Mouse (Mus musculus): ENCODE results near the gene Bsn. TPM values are rescaled to one million over a fixed set of nuclear protein-coding genes. Genes with fewer than 3 reads are reported as not detected.

The Bsn gene
- total and polyA plus RNA-seq, 2 experiments from 2014 or later = 0.03 to 0.42 TPM

DNA sequence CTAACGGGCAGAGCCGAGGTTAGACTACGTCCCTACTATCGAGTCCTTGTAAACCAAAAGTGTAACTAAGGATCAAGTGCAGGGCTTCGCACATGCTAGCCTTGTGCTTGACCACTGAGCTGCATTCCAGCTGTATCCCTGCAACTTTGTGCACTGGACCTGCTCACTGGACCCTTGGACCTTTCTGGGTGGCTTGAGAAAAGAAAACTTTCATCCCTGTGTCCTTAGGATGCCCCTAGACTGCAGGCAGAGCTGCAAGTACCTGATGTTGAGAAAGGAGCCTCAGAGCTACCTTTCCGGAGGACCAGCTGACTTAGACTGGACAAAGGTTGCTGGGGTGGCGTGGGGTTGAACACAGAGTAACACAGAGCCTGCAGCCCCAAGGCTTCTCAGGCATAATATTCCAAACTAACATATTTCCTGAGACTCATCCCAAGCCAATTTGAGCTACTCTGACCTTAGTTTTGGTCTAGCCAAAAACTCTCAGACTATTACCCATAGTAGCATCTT lies 99.5 kb downstream of the Bsn start:
- H3K4me3 ChIP-seq (ENCODE audit: low read depth, low read length) = no peak overlapping the region
- peaks cover 10% of the 10 kb centered on the region; the same call in 1 of the 2 replicates for H3K4me1 ChIP-seq (ENCODE audit: control insufficient read depth, insufficient read depth)
- no peak overlapping the region for H3K4me2 ChIP-seq (ENCODE audit: low read depth, low read length)
- H3K9me3 ChIP-seq (replicated peaks; ENCODE audit: control insufficient read depth, low read length) = no peaks in the 10 kb centered on the region
- DNase-seq (ENCODE audit: low spot score) = no peak
- H3K27ac ChIP-seq (ENCODE audit: low read depth) = no peak overlapping the region
- no peaks in the 10 kb centered on the region for H3K27me3 ChIP-seq (ENCODE audit: control insufficient read depth, insufficient read depth, low read length)
- peaks cover 66% of the 10 kb centered on the region for H3K36me3 ChIP-seq (replicated peaks; ENCODE audit: control insufficient read depth, insufficient read depth, low read length)
- TF ChIP-seq EP300 (IDR thresholded peaks at IDR 0.05; ENCODE audit: low read depth) = no peak
- no peak for TF ChIP-seq CTCF (IDR thresholded peaks at IDR 0.05; ENCODE audit: low read depth)
- H3K9ac ChIP-seq (replicated peaks; ENCODE audit: low read depth, low read length) = no peak overlapping the region
- ATAC-seq (ENCODE audit: insufficient read depth, low read depth) = no peak
- WGBS = 96% methylated on average over 7 of the region's 7 CpGs

DNA sequence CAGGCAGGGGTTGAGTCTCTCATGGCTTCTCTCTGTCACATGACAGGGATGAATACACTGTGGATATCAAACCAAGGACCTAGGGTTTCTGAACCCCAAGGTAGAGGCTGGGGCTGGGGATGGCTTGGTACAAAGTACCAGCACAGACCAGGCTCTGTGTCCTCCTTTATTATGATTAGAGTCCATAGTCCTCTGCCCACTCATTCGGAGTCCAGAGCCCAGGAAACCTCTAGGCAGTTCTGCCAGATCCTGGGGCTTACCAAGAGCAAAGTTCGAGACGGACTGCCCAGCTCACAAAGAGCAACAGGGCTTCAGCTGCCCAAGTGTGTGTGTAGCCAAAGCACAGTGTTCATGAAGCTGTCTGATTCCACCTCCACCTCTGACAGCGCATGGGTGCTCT lies 104.9 kb downstream of the Bsn start:
- H3K4me2 ChIP-seq (ENCODE audit: low read depth, low read length) = no peak overlapping the region
- H3K27me3 ChIP-seq (ENCODE audit: control insufficient read depth, insufficient read depth, low read length) = peaks cover 23% of the 10 kb centered on the region
- peaks cover 64% of the 10 kb centered on the region for H3K36me3 ChIP-seq (replicated peaks; ENCODE audit: control insufficient read depth, insufficient read depth, low read length)
- DNase-seq (ENCODE audit: low spot score) (no peak), ATAC-seq (ENCODE audit: insufficient read depth, low read depth) (no peak)
- no peak overlapping the region for H3K27ac ChIP-seq (ENCODE audit: low read depth)
- H3K9ac ChIP-seq (replicated peaks; ENCODE audit: low read depth, low read length) = no peak overlapping the region
- TF ChIP-seq CTCF (IDR thresholded peaks at IDR 0.05; ENCODE audit: low read depth) (no peak), EP300 (IDR thresholded peaks at IDR 0.05; ENCODE audit: low read depth) (no peak)
- no peaks in the 10 kb centered on the region for H3K9me3 ChIP-seq (replicated peaks; ENCODE audit: control insufficient read depth, low read length)
- no peaks in the 10 kb centered on the region for H3K4me1 ChIP-seq (ENCODE audit: control insufficient read depth, insufficient read depth)
- WGBS = 89% methylated on average over 4 of the region's 4 CpGs
- no peak overlapping the region for H3K4me3 ChIP-seq (ENCODE audit: low read depth, low read length)

DNA sequence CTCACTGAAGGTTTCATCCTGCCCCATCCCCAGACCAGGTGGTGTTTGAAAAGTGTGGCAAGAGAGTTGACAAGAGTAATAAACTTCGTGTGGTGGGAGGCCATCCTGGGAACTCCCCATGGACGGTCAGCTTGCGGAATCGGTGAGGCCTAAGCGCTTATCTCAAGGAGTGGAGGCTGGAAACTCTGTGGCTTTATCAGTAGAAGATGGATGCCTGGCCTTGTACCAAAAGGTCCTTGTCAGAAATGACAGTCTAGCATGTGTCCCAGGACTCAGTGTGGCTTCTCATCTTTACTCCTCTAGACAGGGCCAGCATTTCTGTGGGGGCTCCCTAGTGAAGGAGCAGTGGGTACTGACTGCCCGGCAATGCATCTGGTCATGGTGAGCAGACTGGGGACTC lies 106.6 kb downstream of the Bsn start:
- H3K36me3 ChIP-seq (replicated peaks; ENCODE audit: control insufficient read depth, insufficient read depth, low read length) = peaks cover 48% of the 10 kb centered on the region
- no peaks in the 10 kb centered on the region for H3K9me3 ChIP-seq (replicated peaks; ENCODE audit: control insufficient read depth, low read length)
- H3K4me2 ChIP-seq (ENCODE audit: low read depth, low read length) = no peak overlapping the region
- H3K27ac ChIP-seq (ENCODE audit: low read depth) = no peak overlapping the region
- no peak for TF ChIP-seq EP300 (IDR thresholded peaks at IDR 0.05; ENCODE audit: low read depth)
- TF ChIP-seq CTCF (IDR thresholded peaks at IDR 0.05; ENCODE audit: low read depth) = no peak
- no peak for ATAC-seq (ENCODE audit: insufficient read depth, low read depth)
- peaks cover 3% of the 10 kb centered on the region for H3K4me1 ChIP-seq (ENCODE audit: control insufficient read depth, insufficient read depth)
- peaks cover 23% of the 10 kb centered on the region for H3K27me3 ChIP-seq (ENCODE audit: control insufficient read depth, insufficient read depth, low read length)
- WGBS = 43% methylated on average over 6 of the region's 6 CpGs
- no peak overlapping the region for H3K4me3 ChIP-seq (ENCODE audit: low read depth, low read length)
- H3K9ac ChIP-seq (replicated peaks; ENCODE audit: low read depth, low read length) = no peak overlapping the region
- no peak for DNase-seq (ENCODE audit: low spot score)

DNA sequence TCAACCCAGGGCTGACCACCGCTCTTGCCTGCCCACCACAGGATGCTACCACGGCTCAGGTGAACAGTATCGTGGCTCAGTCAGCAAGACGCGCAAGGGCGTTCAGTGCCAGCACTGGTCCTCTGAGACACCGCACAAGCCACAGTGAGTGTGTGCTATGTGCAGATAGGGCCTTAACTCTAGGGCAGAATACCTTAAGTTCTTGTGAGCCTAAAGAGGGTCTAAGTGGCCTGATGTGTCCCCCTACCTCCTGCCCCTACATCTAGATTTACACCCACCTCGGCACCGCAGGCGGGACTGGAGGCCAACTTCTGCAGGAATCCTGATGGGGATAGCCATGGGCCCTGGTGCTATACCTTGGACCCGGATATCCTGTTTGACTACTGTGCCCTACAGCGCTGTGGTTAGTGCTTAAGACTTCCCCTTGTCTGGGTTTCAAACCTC lies 107.2 kb downstream of the Bsn start, which contains the start of gene Rnf123:
Gene Rnf123 (minus strand): TSS at position 359 of the 444 bp plus-strand sequence.
- DNase-seq (ENCODE audit: low spot score) (no peak), ATAC-seq (ENCODE audit: insufficient read depth, low read depth) (no peak)
- Histone ChIP-seq H3K4me2 (ENCODE audit: low read depth, low read length) (peak within 1 kb of the TSS; percentile 15; the same call in 1 of the 2 replicates), H3K27ac (ENCODE audit: low read depth) (no peak within 1 kb of the TSS), H3K9me3 (replicated peaks; ENCODE audit: control insufficient read depth, low read length) (no peaks in the 10 kb centered on the region), H3K36me3 (replicated peaks; ENCODE audit: control insufficient read depth, insufficient read depth, low read length) (peaks cover 42% of the 10 kb centered on the region), H3K4me1 (ENCODE audit: control insufficient read depth, insufficient read depth) (peaks cover 3% of the 10 kb centered on the region), H3K9ac (replicated peaks; ENCODE audit: low read depth, low read length) (no peak within 1 kb of the TSS), H3K27me3 (ENCODE audit: control insufficient read depth, insufficient read depth, low read length) (peaks cover 23% of the 10 kb centered on the region), H3K4me3 (ENCODE audit: low read depth, low read length) (no peak within 1 kb of the TSS)
- no peak for TF ChIP-seq CTCF (IDR thresholded peaks at IDR 0.05; ENCODE audit: low read depth)
- TF ChIP-seq EP300 (IDR thresholded peaks at IDR 0.05; ENCODE audit: low read depth) = no peak
- WGBS = 25% methylated on average over 12 of the region's 12 CpGs

DNA sequence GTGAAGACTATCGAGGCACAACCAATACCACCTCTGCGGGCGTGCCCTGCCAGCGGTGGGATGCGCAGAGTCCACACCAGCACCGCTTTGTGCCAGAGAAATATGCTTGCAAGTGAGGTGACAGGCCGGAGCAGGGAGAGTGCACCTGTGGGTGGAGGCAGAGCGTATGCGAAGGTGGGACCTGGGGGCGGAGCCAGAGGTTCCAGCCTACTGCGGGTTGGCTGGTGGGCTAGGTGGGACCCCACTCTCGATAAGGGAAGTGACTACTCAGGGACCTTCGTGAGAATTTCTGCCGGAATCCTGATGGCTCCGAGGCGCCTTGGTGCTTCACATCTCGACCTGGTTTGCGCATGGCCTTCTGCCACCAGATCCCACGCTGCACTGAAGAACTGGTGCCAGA lies 107.6 kb downstream of the Bsn start:
- no peaks in the 10 kb centered on the region for H3K9me3 ChIP-seq (replicated peaks; ENCODE audit: control insufficient read depth, low read length)
- peaks cover 3% of the 10 kb centered on the region for H3K4me1 ChIP-seq (ENCODE audit: control insufficient read depth, insufficient read depth)
- 6% methylated on average over 19 of the region's 19 CpGs for WGBS
- H3K4me2 ChIP-seq (ENCODE audit: low read depth, low read length) = peak overlapping the region; percentile 15; the same call in 1 of the 2 replicates
- DNase-seq (ENCODE audit: low spot score) = no peak
- H3K9ac ChIP-seq (replicated peaks; ENCODE audit: low read depth, low read length) = no peak overlapping the region
- TF ChIP-seq CTCF (IDR thresholded peaks at IDR 0.05; ENCODE audit: low read depth) (no peak), EP300 (IDR thresholded peaks at IDR 0.05; ENCODE audit: low read depth) (no peak)
- no peak for ATAC-seq (ENCODE audit: insufficient read depth, low read depth)
- no peak overlapping the region for H3K4me3 ChIP-seq (ENCODE audit: low read depth, low read length)
- H3K36me3 ChIP-seq (replicated peaks; ENCODE audit: control insufficient read depth, insufficient read depth, low read length) = peaks cover 38% of the 10 kb centered on the region
- H3K27me3 ChIP-seq (ENCODE audit: control insufficient read depth, insufficient read depth, low read length) = peaks cover 23% of the 10 kb centered on the region
- no peak overlapping the region for H3K27ac ChIP-seq (ENCODE audit: low read depth)

DNA sequence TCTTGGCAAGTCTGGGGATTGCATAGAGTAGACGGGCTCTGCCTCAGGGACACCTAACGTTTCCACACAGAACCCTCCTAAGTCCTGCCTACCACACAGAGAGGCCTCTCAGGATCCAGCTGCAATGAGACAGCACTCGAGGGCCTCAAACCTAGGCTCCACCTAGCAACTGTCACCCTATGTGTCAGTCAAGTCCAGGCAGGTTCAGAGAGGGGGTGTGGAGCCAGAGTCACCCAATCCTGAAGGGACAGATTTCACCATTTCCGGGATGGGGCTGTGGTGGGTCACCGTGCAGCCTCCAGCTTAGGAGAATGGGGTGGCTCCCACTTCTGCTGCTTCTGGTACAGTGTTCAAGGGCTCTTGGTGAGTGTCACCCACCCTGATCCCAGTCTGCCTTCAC lies 110.0 kb downstream of the Bsn start, which contains the start of gene Mst1:
Gene Mst1 (plus strand): TSS at position 269 of the 400 bp plus-strand sequence.
- no peak for TF ChIP-seq EP300 (IDR thresholded peaks at IDR 0.05; ENCODE audit: low read depth)
- no peak for TF ChIP-seq CTCF (IDR thresholded peaks at IDR 0.05; ENCODE audit: low read depth)
- DNase-seq (ENCODE audit: low spot score) = no peak
- H3K27me3 ChIP-seq (ENCODE audit: control insufficient read depth, insufficient read depth, low read length) = peaks cover 23% of the 10 kb centered on the region
- no peaks in the 10 kb centered on the region for H3K9me3 ChIP-seq (replicated peaks; ENCODE audit: control insufficient read depth, low read length)
- H3K4me2 ChIP-seq (ENCODE audit: low read depth, low read length) = peak within 1 kb of the TSS; percentile 70
- H3K4me3 ChIP-seq (ENCODE audit: low read depth, low read length) = peak within 1 kb of the TSS; percentile 80
- H3K9ac ChIP-seq (replicated peaks; ENCODE audit: low read depth, low read length) = peak within 1 kb of the TSS; percentile 77; the same call in 1 of the 2 replicates
- H3K4me1 ChIP-seq (ENCODE audit: control insufficient read depth, insufficient read depth) = peaks cover 3% of the 10 kb centered on the region
- 76% methylated on average over 5 of the region's 5 CpGs for WGBS
- H3K27ac ChIP-seq (ENCODE audit: low read depth) = no peak within 1 kb of the TSS
- ATAC-seq (ENCODE audit: insufficient read depth, low read depth) = no peak
- H3K36me3 ChIP-seq (replicated peaks; ENCODE audit: control insufficient read depth, insufficient read depth, low read length) = peaks cover 14% of the 10 kb centered on the region
